Mouse (Mus musculus) CH12.LX (cell line): Measurements from ENCODE around the gene Irs3.

ENCODE experiments used
- CTCF ChIP-seq, 2 experiments: IDR thresholded peaks in 1 of 2; conservative IDR thresholded peaks in 1 of 2; 2 replicates each; pipeline ENCODE4 v1.5.1; 2011 to 2012; ENCODE audit warnings: low read depth in 2 of 2, low read length in 2 of 2, improper control_type of control experiment in 1 of 2, inconsistent platforms in 1 of 2, mild to moderate bottlenecking in 1 of 2, moderate library complexity in 1 of 2
- POLR2A ChIP-seq: IDR thresholded peaks from 2 replicates; pipeline ENCODE4 v1.6.1; 2011; ENCODE audit warnings: low read depth, mild to moderate bottlenecking, improper control_type of control experiment, low read length
- ZKSCAN1 ChIP-seq: IDR thresholded peaks from 2 replicates; pipeline ENCODE4 v1.6.1; 2012; ENCODE audit warnings: low read depth, inconsistent platforms, low read length, improper control_type of control experiment, borderline replicate concordance

DNA sequence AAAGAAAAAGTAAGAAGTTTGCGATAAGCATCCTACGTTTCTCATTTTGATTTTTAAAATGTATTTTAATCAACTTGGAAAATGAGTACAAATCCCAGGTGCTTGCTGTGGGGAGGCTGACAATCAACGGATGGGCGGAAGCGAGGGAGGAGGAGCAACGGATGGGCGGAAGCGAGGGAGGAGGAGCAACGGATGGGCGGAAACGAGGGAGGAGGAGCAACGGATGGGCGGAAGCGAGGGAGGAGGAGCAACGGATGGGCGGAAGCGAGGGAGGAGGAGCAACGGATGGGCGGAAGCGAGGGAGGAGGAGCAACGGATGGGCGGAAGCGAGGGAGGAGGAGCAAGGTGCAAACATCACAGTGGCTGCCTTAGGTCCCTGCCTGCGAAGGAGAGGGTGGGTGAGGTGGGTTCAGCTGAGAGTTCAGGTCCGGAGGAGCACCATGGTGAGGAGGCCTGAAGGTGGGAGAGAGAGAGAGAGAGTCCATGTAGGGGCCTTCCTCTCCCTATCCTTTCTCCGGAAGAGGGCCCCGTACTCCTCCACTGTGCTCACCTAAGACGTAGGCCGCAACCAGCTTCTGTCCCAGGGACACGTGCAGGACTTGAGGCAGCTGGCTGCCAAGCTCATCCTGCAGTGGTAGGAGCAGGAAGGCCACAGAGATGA lies 48.8 kb downstream of the Irs3 start:
- no peak for TF ChIP-seq ZKSCAN1
- no peak for TF ChIP-seq POLR2A
- no peak for TF ChIP-seq CTCF (conservative IDR thresholded peaks at IDR 0.05 in 1 of 2, IDR thresholded peaks at IDR 0.05 in 1 of 2; ENCODE audit: low read depth in 2 of 2, low read length in 2 of 2)
